Mouse (Mus musculus): Measurements from ENCODE around the gene Cpxm1. TPM values are rescaled to one million over a fixed set of nuclear protein-coding genes. Genes with fewer than 3 reads are reported as not detected.

The Cpxm1 gene
- total RNA-seq (2021) = 1 to 10 TPM; 6.3 to 6.8 TPM

DNA sequence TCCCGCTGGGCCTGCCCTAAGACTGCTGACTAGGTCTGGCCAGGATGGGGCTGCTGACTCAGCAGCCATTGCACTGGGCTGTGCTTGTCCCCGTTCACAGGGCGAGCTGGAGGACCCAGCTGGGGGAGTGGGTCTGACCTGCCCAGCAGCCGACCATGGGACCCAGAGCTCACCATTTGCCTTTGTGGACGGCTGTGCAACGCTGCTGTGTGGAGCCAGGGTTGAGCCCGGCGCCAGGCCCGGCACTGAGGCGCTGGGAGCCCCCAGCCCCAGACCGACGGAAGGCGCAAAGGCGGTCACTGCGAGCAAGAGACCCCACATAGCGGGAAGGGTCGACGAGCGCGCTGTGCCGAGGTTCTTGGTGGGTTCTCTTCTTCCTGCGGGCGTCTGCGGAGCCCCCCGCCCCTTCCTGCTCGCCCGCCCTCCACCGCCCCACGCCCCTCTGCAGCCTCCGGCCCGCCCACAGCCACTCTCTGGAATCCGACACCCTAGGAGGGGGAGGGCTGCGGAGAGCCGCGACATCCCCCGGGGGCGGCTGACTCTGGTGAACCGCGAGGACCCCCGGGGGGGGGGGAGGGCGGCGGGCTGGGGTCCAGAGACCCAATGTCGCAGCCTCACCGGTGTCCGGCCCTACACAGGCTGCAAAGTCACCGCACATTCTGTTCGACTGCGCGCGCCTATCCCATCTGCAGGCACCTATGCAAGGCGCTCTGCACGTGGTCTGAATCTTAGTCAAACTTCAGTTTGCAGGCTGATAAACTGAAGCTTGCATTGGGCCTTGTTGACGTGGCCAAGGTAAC, at the start of gene Cpxm1:
TSS of gene Cpxm1 (minus strand) at position 389 of the 800 bp plus-strand sequence.
- no peak for DNase-seq (ENCODE audit: extremely low spot score in 1 of 2, low spot score in 1 of 2)

DNA sequence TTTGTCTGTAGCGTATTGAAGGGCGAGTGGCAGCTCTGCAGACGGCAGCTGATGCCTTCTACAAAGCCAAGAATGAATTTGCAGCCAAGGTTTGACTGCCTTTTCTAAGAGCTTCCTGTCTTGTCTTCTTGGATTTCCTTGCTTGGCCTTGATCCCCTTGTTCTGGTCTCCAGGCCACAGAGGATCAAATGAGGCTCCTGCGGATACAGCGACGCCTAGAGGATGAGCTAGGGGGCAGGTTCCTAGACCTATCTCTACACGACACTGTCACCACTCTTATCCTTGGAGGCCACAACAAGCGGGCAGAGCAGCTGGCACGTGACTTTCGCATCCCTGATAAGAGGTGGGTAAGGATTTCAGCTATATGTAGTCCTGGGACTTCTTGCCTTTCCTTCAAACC, 44.8 kb upstream of the Cpxm1 start:
- no peak for DNase-seq (ENCODE audit: extremely low spot score in 1 of 2, low spot score in 1 of 2)

DNA sequence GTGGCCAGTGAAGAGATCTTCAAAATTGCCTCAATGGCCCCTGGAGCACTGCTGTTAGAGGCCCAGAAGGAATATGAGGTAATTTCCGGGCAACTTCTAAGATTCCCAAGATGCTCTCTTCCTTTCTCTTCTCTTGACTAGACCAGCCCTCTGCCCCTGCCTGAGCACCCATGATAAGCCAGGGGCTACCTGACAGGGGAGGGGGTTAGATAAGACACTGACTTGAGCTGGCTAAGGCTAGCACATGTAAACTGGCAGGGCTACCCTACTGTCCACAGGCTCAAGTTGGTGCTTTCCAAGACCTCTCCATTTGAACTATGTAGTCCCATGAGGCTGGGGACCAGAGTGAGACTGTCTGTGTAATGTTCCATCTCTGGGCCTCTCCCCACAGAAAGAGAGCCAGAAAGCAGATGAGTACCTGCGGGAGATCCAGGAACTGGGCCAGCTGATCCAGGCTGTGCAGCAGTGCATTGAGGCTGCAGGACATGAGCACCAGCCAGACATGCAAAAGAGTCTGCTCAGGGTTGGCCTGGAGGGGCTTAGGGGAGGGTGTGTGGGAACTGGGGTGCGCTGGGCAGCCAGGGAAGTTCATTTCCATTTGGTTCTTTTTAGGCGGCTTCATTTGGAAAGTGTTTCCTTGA, 42.6 kb upstream of the Cpxm1 start:
- DNase-seq (ENCODE audit: extremely low spot score in 1 of 2, low spot score in 1 of 2) = no peak

DNA sequence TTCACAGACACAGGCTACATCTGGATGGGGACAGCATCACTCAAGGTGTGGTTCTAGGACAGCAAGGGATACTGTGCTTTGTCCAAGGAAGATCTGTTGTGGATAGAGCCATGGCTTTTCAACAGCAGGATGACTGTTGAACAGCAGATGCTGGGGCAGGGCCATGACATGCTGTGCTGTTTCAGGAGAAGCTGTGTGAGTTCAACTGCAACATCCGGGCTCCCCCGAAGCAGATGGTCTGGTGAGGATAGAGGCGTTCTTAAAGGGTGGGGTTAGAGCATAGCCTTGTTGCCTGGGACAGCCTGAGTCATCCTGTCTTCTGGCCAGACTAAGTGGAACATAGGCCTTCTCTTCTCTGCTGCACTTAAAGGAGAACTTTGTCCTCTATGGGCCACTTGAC, 41.5 kb upstream of the Cpxm1 start:
- DNase-seq (ENCODE audit: extremely low spot score in 1 of 2, low spot score in 1 of 2) = no peak

DNA sequence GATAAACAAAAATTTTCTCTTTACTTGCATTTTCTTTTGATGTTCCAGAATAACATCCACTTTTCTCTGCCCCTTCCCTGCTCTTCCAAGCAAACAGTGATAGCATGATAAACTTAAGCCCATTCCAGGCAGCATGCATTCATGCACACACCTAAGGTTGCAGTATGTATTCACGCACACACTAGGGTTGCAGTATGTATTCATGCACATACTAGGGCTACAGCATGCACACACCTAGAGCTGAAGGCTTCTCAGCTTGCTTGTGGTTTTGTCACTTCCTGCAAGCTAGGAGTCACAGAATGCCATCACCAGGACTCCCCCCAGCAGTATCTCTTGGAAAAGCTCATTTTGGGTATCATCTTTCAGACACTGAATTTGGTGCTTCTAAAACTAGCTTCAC, 39.4 kb upstream of the Cpxm1 start:
- no peak for DNase-seq (ENCODE audit: extremely low spot score in 1 of 2, low spot score in 1 of 2)

DNA sequence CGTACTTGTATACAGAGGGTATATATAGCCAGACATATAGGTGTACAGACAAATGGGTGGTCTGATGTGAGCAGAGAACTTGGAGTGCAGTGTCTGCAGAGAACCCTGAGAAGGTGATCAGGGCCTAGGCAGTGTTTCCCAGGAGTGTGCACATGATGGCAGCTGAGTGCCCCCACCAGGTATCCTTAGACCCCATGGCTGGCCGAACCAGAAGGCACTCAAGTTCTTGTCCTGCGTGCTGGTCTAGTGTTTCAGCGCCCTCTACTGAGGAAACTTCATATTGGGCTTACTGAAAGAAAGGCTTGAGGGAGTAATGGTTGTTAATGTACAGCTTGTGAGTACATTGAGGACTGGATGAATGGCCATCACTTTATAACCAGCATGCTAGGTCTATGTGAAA, 35.8 kb upstream of the Cpxm1 start:
- peak in 1 of 2 experiments; percentile 49 for DNase-seq (ENCODE audit: extremely low spot score in 1 of 2, low spot score in 1 of 2)

DNA sequence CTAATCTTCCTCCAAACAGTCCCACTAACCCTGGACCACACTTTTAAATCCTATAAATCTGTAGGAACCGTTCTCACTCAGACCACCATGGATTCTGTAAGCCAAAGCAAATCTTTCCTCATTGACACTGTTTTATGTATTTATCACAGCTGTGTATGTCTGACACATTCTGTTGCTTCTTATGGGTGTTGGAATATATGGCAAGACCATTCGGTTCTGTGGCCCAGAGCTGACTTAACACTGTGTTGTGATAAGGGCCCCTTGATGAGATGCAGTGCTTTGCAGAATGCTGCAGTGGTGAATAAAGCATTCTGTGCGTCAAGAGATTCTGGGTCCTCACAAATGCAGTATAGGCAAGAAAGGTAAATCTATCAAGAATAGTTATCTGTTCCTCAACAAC, 34.8 kb upstream of the Cpxm1 start:
- no peak for DNase-seq (ENCODE audit: extremely low spot score in 1 of 2, low spot score in 1 of 2)

DNA sequence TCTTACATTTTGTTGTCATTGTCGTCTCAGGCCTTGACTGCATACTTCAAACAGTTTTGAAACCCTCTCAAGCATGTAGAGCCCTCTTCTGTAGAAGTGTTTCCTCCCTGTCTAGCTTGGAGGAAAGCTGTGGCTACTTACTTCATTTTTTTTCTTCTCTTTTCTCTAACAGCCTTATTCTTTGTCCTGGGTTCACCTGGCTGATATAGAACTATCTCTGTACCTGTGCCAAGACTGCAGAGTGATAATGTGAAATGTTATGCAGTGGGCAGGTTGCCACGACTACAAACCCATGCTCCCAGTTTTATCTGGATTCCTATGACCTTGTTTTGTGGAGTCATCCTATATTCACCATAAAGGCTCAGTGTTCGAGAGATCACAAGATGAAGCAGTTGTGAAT, 33.1 kb upstream of the Cpxm1 start:
- no peak for DNase-seq (ENCODE audit: extremely low spot score in 1 of 2, low spot score in 1 of 2)

DNA sequence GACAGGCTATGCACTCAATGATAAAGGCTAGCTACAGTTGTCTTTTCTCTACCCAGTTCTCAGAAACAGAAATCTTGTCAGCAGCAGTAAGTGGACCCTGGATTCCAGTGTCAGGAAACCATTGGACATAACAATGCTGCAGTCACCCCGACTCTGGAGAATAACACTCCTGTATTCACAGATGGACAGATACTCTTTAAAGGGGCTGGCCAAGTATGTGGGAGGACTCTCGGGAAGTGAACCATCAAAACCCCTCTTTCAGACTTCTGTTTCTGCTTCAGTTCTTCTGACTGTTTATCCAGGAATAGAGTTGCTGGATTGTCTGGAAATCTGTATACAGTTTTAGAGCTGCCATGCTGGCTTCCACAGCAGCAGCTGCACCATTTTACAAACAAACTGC, 32.5 kb upstream of the Cpxm1 start:
- no peak for DNase-seq (ENCODE audit: extremely low spot score in 1 of 2, low spot score in 1 of 2)

DNA sequence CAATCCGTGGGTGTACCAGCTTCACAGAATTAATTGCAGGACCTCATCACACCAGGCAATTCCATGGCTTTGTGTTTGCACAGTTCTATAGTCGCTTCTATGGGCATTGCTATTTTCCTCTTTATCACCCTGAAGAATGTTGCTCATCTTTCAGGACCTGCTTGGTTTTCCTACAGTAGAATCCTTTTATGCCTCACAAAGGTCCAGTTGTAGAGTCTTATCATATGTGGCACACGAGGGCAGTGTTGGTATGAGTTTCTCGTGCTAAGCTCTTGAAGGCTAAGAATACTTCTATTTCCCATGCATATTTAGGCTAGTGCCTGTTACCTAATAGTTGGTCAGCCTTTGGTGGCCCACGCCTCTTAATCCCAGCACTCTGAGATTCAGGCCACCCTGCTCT, 27.7 kb upstream of the Cpxm1 start:
- no peak for DNase-seq (ENCODE audit: extremely low spot score in 1 of 2, low spot score in 1 of 2)

DNA sequence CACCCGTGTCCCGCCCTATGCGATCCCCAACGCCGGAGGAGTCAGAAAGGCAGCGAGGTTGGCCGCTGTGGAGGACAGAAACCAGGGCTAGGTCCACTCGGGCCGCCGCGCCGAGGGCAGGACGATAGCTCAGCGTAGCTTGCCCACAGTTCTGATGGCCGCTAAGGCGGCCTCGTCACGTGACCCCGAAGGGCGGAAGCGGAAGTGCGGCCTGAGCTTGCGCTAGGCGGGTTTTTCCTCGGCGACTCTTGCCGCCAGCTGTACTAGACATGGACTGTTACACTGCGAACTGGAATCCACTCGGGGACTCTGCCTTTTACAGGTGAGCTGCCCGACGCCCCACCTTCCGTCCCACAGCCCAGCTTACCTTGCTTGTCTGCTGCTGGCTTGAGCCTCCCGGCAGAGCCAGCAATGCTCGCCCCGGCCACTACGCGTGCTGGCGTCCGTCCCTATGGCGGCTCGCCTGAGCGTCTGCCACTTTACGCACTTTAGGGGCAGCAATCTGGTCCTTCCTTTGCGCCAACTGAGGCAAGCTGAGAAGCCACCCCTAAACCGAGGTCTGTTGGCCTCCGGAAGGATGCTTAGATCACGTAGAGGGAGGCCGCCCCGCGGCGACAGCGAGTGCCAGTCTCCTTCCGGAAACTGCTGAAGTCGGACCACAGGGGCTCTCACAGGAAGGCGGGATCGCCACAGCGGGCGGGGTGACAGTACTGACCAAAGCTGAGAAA, 26.9 kb upstream of the Cpxm1 start, which contains the start of the genes Vps16 and Pced1a:
TSS of gene Vps16 (plus strand) at position 214 of the 728 bp plus-strand sequence.
TSS of gene Pced1a (minus strand) at position 576 of the 728 bp plus-strand sequence.
- DNase-seq (ENCODE audit: extremely low spot score in 1 of 2, low spot score in 1 of 2) = peak; percentile 82 to 90

DNA sequence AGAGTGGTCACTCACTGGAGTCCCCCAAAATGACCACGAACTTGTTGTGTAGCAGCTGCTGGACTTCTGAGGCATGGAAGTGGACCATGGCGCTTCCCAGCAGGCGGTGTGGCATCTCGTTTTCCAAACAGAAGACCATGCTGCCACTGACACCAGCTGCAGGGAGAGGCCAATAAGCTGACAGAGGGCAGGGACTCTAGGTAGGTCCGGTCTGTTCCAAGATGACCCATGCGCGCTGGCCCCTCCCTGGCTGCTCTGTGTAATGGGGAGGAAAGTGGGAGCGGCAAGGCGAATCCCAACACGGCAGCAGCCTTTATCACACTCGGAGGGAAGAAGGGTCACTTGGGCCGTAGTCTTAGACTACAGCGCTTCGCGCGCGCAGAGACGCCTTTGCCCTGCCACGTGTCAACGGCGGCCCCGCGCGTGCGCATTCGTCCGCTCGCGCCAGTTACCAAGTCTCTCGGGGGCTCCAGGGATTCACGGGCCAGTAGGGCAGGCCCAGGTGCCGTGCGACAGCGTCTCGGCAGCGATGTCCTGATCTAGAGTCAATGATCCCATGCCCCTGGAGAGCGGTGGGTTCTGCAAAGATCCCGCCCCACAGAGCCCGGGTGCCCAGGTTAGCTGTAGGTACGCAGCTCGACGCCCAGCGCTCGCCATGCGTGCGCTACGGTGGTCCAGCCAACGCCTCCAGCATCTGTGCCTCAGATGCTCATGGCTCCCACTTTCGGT, 26.2 kb upstream of the Cpxm1 start:
- DNase-seq (ENCODE audit: extremely low spot score in 1 of 2, low spot score in 1 of 2) = peak; percentile 70 to 76

DNA sequence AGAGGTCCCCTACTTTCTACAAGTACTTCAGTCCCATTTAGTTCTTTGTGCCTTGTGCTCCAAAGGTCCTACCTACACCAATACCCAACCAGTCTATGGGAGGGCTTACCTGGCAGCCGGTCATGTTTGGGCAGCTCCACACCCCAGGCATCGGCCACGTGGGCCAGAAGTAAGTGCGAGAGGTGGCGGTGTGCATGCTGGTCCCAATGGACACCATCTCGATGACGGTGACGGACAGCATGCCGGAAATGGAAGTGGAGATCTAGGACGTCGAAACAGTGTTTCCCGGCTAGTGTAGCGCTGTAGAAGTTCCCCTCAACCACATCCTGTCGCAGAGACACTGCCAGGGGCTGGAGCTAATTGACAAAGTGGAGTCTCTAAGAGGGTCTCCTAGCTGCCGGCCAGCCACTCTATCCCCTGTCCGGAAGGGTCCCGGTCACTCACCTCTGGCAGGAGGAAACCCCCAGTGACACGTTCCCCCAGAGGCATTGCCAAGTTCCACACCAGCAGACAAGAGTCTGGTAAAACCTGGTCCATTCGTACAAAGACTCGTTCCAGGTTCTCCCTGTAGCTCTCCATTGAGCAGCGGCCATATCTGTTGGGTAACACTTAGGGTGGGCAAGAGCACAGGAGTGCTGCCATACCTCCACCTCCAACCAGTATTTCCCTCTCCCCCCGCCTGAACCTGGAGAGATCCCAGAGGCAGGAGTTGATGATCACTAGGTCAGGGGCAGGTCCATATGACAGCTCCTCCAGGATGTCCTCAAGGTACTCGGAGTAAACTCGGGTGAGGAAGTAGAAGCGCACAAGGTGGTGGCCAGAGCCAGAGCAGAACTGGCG, 24.6 kb upstream of the Cpxm1 start:
- DNase-seq (ENCODE audit: extremely low spot score in 1 of 2, low spot score in 1 of 2) = no peak

DNA sequence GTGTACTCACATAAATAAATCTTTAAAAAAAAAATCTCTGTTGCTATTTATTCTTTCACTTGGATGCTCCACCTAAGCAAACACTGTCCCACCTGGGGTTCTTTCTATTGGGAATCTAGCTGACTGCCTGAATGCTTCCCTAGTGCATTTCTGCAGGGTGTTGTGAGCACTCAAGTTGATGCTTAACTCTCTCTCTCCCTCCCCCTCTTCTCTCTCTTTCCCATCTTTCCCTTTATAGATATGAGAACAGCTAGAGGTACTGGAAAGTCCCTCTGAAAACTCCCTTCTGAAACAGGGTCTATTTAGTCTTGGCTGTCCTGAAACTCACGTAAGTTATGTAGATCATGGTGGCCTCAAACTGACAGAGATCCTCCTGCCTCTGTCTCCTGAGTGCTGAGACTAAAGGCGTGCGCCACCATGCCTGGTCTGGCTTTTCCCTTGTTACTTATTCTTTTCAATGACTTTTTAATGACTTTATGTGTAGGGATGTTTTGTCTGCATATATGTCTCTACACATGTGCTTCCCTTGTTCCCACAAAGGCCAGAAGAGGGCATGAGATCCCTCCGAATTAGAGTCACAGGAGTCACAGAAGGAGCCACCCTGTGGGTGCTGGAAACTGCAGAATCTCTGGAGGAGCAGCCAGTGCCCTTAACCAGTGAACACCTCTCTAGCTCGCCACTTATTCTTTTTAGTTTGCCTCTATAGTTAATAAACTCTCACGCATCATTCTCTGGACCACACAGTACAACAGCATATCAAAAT, 16.9 kb upstream of the Cpxm1 start:
- DNase-seq (ENCODE audit: extremely low spot score in 1 of 2, low spot score in 1 of 2) = no peak

DNA sequence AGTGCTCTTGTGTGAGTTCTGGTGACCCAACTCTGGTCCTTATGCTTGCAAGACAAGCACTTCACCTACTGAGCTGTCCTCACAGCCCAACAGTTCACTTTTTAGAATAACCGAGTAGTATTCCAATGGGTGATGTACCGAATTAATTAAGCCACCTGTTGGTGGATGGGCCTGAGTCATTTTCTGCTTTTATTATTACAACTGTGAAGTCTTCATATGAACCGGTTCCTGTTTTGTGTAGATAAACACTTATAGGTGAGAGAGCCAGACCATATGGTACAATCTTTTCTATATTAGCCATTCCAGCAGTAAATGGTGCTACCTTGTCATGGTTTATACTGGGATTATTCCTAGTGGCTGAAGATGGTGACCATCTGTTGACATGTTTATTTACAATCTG, 15.4 kb upstream of the Cpxm1 start:
- DNase-seq (ENCODE audit: extremely low spot score in 1 of 2, low spot score in 1 of 2) = no peak

DNA sequence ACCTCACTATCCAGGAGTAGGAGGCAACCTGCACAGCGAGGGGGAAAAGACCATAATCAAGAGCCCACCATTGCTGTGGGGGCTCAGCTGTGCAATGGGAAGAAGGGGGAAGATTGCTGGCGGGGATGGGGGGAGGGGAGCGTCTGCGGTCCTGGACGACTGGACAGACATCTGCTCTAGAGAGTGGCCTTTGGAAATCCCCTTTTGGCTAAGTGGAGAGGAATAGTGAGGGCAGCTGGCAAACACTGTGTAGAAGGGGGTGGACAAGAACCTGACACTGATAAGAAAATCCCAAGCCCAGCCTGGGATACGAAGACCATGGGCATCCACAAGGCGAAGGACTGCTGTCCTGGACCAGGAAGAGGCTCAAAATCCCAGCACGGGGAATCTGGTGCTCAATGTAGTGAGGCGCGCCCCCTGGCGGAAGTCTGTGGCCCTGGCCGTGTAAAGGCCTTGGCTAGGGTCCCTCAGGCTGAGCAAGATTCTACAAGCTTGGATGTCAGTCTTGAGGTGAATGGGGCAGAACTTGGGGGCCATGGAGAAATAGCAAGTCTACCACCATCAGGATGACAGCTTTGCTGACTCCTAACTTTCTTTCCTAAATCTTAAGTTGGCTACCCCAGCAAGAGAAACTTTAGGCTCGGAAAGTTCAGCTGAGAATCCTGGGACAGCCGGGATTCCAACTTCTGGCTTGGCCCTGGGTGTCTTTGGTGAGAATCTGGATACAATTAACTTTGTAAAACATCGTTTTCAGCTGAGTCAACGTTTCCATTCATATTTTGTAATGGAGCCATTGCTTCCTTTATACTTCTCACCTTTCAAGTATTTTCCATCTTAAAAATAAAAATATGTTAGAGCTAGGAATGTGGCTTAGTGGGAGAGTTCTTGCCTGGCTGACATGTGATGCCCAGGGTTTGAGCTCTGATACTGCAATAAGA, 14.5 kb upstream of the Cpxm1 start:
- DNase-seq (ENCODE audit: extremely low spot score in 1 of 2, low spot score in 1 of 2) = peak; percentile 75 to 92

DNA sequence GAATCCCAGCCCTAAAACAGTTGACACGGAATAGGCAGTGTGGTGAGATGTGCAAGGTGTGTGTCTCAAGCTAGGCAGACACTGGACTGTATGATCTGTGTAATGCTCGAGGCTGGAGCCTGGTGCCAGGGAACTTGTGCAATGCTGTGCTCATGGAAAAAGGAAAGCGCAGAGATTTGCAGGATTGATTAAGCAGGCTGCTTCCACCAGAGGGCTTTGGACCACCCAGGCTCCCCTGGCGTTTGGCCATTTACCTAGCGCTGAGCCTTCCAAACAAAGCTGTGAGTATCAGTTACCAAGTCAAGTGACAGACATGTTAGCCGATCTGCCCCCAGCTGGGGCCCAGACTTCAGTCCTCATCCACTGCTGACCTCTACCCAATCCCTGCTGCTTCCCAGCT, 10.8 kb upstream of the Cpxm1 start:
- no peak for DNase-seq (ENCODE audit: extremely low spot score in 1 of 2, low spot score in 1 of 2)

DNA sequence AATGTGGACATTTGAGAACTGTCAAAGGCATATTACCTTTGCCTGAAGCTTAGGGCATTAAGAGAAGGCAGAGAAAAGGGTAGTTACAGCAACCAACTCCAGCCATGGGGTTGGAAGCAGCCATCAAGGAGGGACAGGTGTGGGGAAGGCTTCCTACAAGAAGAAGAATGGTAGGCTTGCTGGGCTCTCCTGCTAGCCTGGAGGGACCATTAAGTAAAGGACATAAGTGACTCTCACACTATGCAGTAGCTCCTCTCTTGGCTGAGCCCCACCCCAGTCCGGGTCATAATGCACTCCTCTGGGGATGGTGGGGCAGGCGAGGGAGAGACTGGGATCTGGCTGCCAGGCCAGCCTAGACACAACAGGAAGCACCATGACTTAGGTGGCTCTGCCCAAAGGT, 8.8 kb upstream of the Cpxm1 start, which contains the start of gene Tmem239:
TSS of gene Tmem239 (plus strand) at position 301 of the 400 bp plus-strand sequence.
- DNase-seq (ENCODE audit: extremely low spot score in 1 of 2, low spot score in 1 of 2) = no peak

All from layer of hippocampus, postnatal 25 days (tissue).